Mouse (Mus musculus) stomach, postnatal 0 days (tissue): ENCODE measurements at regions not wholly inside any gene's neighbourhood (a gene's known extent, or its start where the extent isn't known, plus 50 kb on each side); places are given as distances from the start of the nearest gene placed in this dataset.

Source experiments
- ATAC-seq: fragments of 200-750 bp; cut with Nextera tagmentation; 2 replicates; pipeline ENCODE4 v1.8.0; 2017; ENCODE audit not compliant: low FRiP score, low TSS enrichment
- DNase-seq: peaks from one replicate; pipeline ENCODE4 v3.0.0-alpha.2; 2016; ENCODE audit warnings: low spot score
- H3K27ac ChIP-seq: fragments of 300-500 bp; sonication (generic); replicated peaks from 2 replicates; pipeline ENCODE4 v1.5.1; 2014; ENCODE audit warnings: mild to moderate bottlenecking, control low read depth
- H3K27me3 ChIP-seq: fragments of 300-500 bp; sonication (generic); 2 replicates; pipeline ENCODE4 v1.6.1; 2014; ENCODE audit warnings: low read length; ENCODE audit not compliant: control insufficient read depth, insufficient read depth
- H3K36me3 ChIP-seq: fragments of 300-500 bp; sonication (generic); 2 replicates; pipeline ENCODE4 v1.6.1; 2014; ENCODE audit warnings: low read length, mixed read lengths; ENCODE audit not compliant: control insufficient read depth, insufficient read depth
- H3K4me1 ChIP-seq: fragments of 300-500 bp; sonication (generic); replicated peaks from 2 replicates; pipeline ENCODE4 v1.6.1; 2014; ENCODE audit warnings: antibody characterized with exemption; ENCODE audit not compliant: control insufficient read depth, insufficient read depth
- H3K4me2 ChIP-seq: fragments of 300-500 bp; sonication (generic); replicated peaks from 2 replicates; pipeline ENCODE4 v1.6.1; 2014; ENCODE audit warnings: low read depth, mild to moderate bottlenecking, control low read depth, moderate library complexity
- H3K4me3 ChIP-seq: fragments of 300-500 bp; sonication (generic); 2 replicates; pipeline ENCODE4 v1.5.1; 2014; ENCODE audit warnings: low read depth, low read length, control low read depth
- H3K9ac ChIP-seq: fragments of 300-500 bp; sonication (generic); 2 replicates; pipeline ENCODE4 v1.6.1; 2014; ENCODE audit warnings: mild to moderate bottlenecking, low read length, control low read depth, mixed read lengths
- H3K9me3 ChIP-seq: fragments of 300-500 bp; sonication (generic); 2 replicates; pipeline ENCODE4 v1.6.1; 2016; ENCODE audit warnings: low read length; ENCODE audit not compliant: control insufficient read depth
- CTCF ChIP-seq: IDR thresholded peaks from 2 replicates; pipeline ENCODE4 v1.5.1; 2016; ENCODE audit warnings: antibody characterized with exemption, low read depth, mild to moderate bottlenecking, moderate library complexity
- EP300 ChIP-seq: optimal IDR thresholded peaks from 2 replicates; pipeline ENCODE3; 2016; ENCODE audit warnings: antibody characterized with exemption
- WGBS: fragments of 180-500 bp; shearing (Covaris S2); extraction: QIAGEN DNeasy Blood & Tissue Kit; methylation state at CpG from one replicate; pipeline ENCODE4 v1.1.7; 2014; 5-methylcytosine and 5-hydroxymethylcytosine counted together

- Histone ChIP-seq H3K27ac (no peak overlapping the region), H3K36me3 (no peaks in the 10 kb centered on the region), H3K4me1 (peaks cover 5% of the 10 kb centered on the region; the same call in 1 of the 2 replicates), H3K9me3 (no peaks in the 10 kb centered on the region), H3K4me2 (no peak overlapping the region), H3K27me3 (no peaks in the 10 kb centered on the region), H3K9ac (no peak overlapping the region), H3K4me3 (no peak overlapping the region)
- TF ChIP-seq EP300 (no peak), CTCF (no peak)
- ATAC-seq: no peak; the same call in 1 of the 2 replicates
- DNase-seq: no peak
- WGBS: 76% methylated on average over 2 of the region's 2 CpGs
These were observed 99.9 kb upstream of the Smad1 start for GRCm38 (mm10) chr8:79499258-79499657.

- ATAC-seq: peak; percentile 91
- Histone ChIP-seq H3K36me3 (no peaks in the 10 kb centered on the region), H3K4me1 (peaks cover 5% of the 10 kb centered on the region; the same call in 1 of the 2 replicates), H3K27me3 (no peaks in the 10 kb centered on the region), H3K9me3 (no peaks in the 10 kb centered on the region), H3K9ac (no peak overlapping the region), H3K27ac (peak overlapping the region; percentile 20; the same call in 1 of the 2 replicates), H3K4me3 (no peak overlapping the region), H3K4me2 (no peak overlapping the region)
- TF ChIP-seq CTCF (peak; percentile 41), EP300 (no peak)
- DNase-seq: peak; percentile 27
- WGBS: 36% methylated on average over 2 of the region's 2 CpGs
These were observed 99.3 kb upstream of the Smad1 start for GRCm38 (mm10) chr8:79498611-79499010.

- no peaks in the 10 kb centered on the region for H3K4me1 ChIP-seq
- H3K4me2 ChIP-seq: no peak overlapping the region
- no peak overlapping the region for H3K27ac ChIP-seq
- H3K36me3 ChIP-seq: no peaks in the 10 kb centered on the region
- WGBS: 40% methylated on average over 10 of the region's 10 CpGs
- no peak for TF ChIP-seq EP300
- TF ChIP-seq CTCF: no peak
- DNase-seq: no peak
- no peak overlapping the region for H3K4me3 ChIP-seq
- no peaks in the 10 kb centered on the region for H3K27me3 ChIP-seq
- no peak overlapping the region for H3K9ac ChIP-seq
- ATAC-seq: no peak; the same call in 1 of the 2 replicates
- H3K9me3 ChIP-seq: no peaks in the 10 kb centered on the region
These were observed 91.9 kb upstream of the Smad1 start for GRCm38 (mm10) chr8:79491156-79491698.

GRCm38 (mm10) chr8:79490739-79491138, 91.4 kb upstream of the Smad1 start:
- Histone ChIP-seq H3K9me3 (no peaks in the 10 kb centered on the region), H3K4me3 (no peak overlapping the region), H3K27me3 (no peaks in the 10 kb centered on the region), H3K27ac (no peak overlapping the region), H3K36me3 (no peaks in the 10 kb centered on the region), H3K4me1 (no peaks in the 10 kb centered on the region), H3K4me2 (no peak overlapping the region), H3K9ac (no peak overlapping the region)
- WGBS: 43% methylated on average over 4 of the region's 4 CpGs
- TF ChIP-seq CTCF (no peak), EP300 (no peak)
- no peak for ATAC-seq
- DNase-seq: no peak

- no peak for ATAC-seq
- H3K27ac ChIP-seq: no peak overlapping the region
- H3K4me1 ChIP-seq: no peaks in the 10 kb centered on the region
- no peak overlapping the region for H3K9ac ChIP-seq
- 60% methylated on average over 2 of the region's 2 CpGs for WGBS
- H3K27me3 ChIP-seq: no peaks in the 10 kb centered on the region
- no peaks in the 10 kb centered on the region for H3K36me3 ChIP-seq
- no peak for TF ChIP-seq EP300
- peak; percentile 76 for TF ChIP-seq CTCF
- DNase-seq: peak; percentile 48
- no peak overlapping the region for H3K4me2 ChIP-seq
- H3K4me3 ChIP-seq: no peak overlapping the region
- no peaks in the 10 kb centered on the region for H3K9me3 ChIP-seq
These were observed 89.5 kb upstream of the Smad1 start for GRCm38 (mm10) chr8:79488861-79489260.

GRCm38 (mm10) chr8:79487597-79487996, 88.3 kb upstream of the Smad1 start:
- Histone ChIP-seq H3K36me3 (no peaks in the 10 kb centered on the region), H3K9ac (no peak overlapping the region), H3K4me2 (no peak overlapping the region), H3K4me1 (no peaks in the 10 kb centered on the region), H3K27ac (no peak overlapping the region), H3K27me3 (no peaks in the 10 kb centered on the region), H3K9me3 (no peaks in the 10 kb centered on the region), H3K4me3 (no peak overlapping the region)
- no peak for DNase-seq
- WGBS: 82% methylated on average over 6 of the region's 6 CpGs
- TF ChIP-seq EP300 (no peak), CTCF (no peak)
- no peak for ATAC-seq
